Mouse (Mus musculus) layer of hippocampus, adult 11-12 months (tissue): ENCODE data around the gene Olfr384.
"Not testable (repeated sequence)": the region's sequence is repeated elsewhere in the genome, so short reads cannot be mapped to it uniquely, and the experiment has no call there.

Experiments
- DNase-seq: peaks from one replicate; pipeline ENCODE4 v3.0.0; 2022; ENCODE audit warnings: low spot score

Gene Olfr384

GRCm38 (mm10) chr11:73598294-73598693, at the start of gene Olfr384:
TSS of gene Olfr384 (plus strand) at chr11:73598594.
- DNase-seq: no peak

DNA sequence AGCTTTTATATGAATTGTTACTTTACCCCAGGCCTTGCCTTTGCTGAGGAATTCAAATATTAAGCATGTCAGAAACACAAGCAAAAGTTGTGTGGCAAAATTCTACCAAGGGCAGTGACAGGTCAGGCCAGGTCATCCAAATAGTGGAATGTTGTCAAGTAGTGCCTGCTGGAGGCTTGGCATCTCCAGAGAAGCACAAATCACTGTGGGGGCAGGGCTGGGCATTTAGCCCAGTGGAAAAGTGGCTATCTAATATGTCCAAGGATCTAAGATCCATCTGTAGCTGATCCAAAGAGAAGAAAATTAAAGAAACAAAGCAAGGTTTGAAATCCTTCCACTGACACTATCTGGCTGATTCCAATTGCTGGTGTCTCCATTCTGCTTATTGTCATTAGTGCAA, 18.5 kb upstream of the Olfr384 start:
- DNase-seq: no peak

DNA sequence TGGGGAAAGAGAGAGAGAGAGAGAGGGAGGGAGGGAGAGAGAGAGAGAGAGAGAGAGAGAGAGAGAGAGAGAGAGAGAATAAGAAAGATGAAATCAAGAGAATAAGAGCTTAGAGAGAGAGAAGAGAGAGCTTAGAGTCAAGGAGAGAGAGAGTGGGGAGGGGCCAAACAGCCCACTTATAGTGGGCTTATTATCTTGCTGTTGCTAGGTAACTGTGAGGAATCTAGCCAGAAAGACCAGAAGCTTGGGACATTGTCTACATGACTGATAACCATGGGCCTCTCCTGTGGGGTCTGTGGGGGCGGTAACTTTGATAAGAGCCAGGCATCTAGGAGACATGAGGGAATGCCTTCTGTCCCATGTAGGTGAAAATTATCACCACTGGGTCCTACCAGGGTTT, 15.2 kb upstream of the Olfr384 start:
- not testable (repeated sequence) for DNase-seq

DNA sequence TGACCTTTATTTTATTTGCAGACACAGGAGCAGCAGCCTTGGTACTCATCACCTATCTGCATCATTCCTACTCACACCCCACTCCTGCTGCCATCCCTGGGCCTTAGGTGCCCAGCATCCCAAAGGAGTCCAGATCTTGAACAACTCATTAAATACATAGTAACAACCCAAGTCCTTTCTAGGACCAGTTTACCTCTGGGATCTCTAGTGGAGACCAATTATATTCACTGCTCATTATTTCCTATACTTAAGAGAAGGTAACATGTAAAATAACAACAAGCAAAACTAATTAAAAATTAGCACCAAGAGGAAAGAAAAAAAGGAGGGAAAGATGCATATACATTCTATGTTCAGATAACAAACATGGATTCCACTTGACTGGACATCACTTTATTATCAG, 5.5 kb upstream of the Olfr384 start, which contains the start of gene Olfr385:
Olfr385 (minus strand) TSS at position 101 of the 400 bp plus-strand sequence.
- DNase-seq: no peak
